ENCODE assay signal across 12 mouse cellular contexts in the genomic region with DNA sequence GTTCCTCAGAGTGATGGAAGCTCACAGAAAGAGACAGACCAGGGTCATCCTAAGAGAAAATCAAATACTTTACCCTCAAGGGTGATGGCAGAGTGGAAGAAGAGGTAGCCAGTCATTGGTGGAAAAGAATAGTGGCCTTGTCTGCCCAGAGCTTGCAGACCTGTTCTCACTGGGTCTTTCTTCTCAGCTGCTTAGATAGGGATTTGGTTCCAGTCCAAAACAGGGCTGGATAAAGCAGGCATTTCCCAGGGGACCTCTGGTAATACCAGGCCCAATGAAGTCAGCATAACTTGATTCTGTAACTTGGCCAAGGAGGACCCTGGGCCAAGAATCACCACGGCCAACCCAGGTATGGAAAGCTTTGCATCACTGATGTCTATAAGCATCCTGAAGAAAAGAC.
DNase-seq lines count a peak whose midpoint lies in the region; ATAC-seq and TF ChIP-seq lines count a peak whose summit lies in the region.
"Had no signal": no experiment of that assay in that cellular context is flagged by ENCODE, and none has a peak within 500 bp of the region (broad histone marks: within the 10 kb centered on the region; RNA-seq: fewer than 3 reads in every experiment).

No protein-coding gene starts in this region.

- no peaks in the 10 kb centered on the region for H3K9me3 ChIP-seq in forebrain, embryonic 16.5 days (ENCODE audit: control insufficient read depth, low read length)
- H3K9me3 ChIP-seq in forebrain, embryonic 11.5 days (ENCODE audit: control insufficient read depth, low read length) = no peaks in the 10 kb centered on the region
- no peaks in the 10 kb centered on the region for H3K9me3 ChIP-seq in stomach, embryonic 16.5 days (replicated peaks; ENCODE audit: control insufficient read depth, low read length)
- no peaks in the 10 kb centered on the region for H3K9me3 ChIP-seq in stomach, postnatal 0 days (ENCODE audit: control insufficient read depth, low read length)
- H3K9me3 ChIP-seq: intestine, embryonic 15.5 days had no signal

- peak; percentile 28; the same call in 1 of the 2 replicates for ATAC-seq in forebrain, embryonic 16.5 days
- ATAC-seq in forebrain, embryonic 11.5 days (replicated peaks; ENCODE audit: low FRiP score) = no peak
- no peak for ATAC-seq in stomach, embryonic 16.5 days (ENCODE audit: insufficient read depth, low FRiP score)
- ATAC-seq in stomach, postnatal 0 days (ENCODE audit: low FRiP score, low TSS enrichment) = no peak

- TF ChIP-seq POLR2A in kidney, adult 2 months (IDR thresholded peaks at IDR 0.05; ENCODE audit: low read depth, low read length) = no peak

- H3K4me1 ChIP-seq in forebrain, embryonic 16.5 days (replicated peaks; ENCODE audit: control insufficient read depth, insufficient read depth, low read length) = peaks cover 3% of the 10 kb centered on the region
- H3K4me1 ChIP-seq in forebrain, embryonic 11.5 days (replicated peaks; ENCODE audit: control insufficient read depth, insufficient read depth, low read length) = no peaks in the 10 kb centered on the region
- no peaks in the 10 kb centered on the region for H3K4me1 ChIP-seq in kidney, adult 2 months (ENCODE audit: control insufficient read depth, insufficient read depth, low read length)
- H3K4me1 ChIP-seq in stomach, embryonic 16.5 days (ENCODE audit: control insufficient read depth, insufficient read depth, low read length) = peaks cover 4% of the 10 kb centered on the region
- H3K4me1 ChIP-seq in stomach, postnatal 0 days (replicated peaks; ENCODE audit: control insufficient read depth, insufficient read depth) = no peaks in the 10 kb centered on the region
- H3K4me1 ChIP-seq: intestine, embryonic 15.5 days had no signal

- H3K4me3 ChIP-seq in forebrain, embryonic 16.5 days (replicated peaks; ENCODE audit: low read length) = no peak overlapping the region
- no peak overlapping the region for H3K4me3 ChIP-seq in forebrain, embryonic 11.5 days (ENCODE audit: low read depth, low read length)
- no peak overlapping the region for H3K4me3 ChIP-seq in kidney, adult 2 months (ENCODE audit: insufficient read depth, low read depth, low read length)
- no peak overlapping the region for H3K4me3 ChIP-seq in stomach, embryonic 16.5 days (replicated peaks; ENCODE audit: low read length)
- no peak overlapping the region for H3K4me3 ChIP-seq in stomach, postnatal 0 days (ENCODE audit: low read depth, low read length)
- H3K4me3 ChIP-seq: intestine, embryonic 15.5 days; myocyte had no signal

- TF ChIP-seq CTCF in kidney, adult 2 months (conservative IDR thresholded peaks at IDR 0.05; ENCODE audit: insufficient read depth, insufficient read length, low read depth, low read length) = no peak
- no peak for TF ChIP-seq CTCF in stomach, postnatal 0 days (IDR thresholded peaks at IDR 0.05; ENCODE audit: low read depth)

- no peak overlapping the region for H3K4me2 ChIP-seq in forebrain, embryonic 16.5 days (ENCODE audit: low read length)
- no peak overlapping the region for H3K4me2 ChIP-seq in forebrain, embryonic 11.5 days (ENCODE audit: low read depth, low read length, severe bottlenecking)
- no peak overlapping the region for H3K4me2 ChIP-seq in stomach, embryonic 16.5 days (ENCODE audit: low read depth, low read length)
- no peak overlapping the region for H3K4me2 ChIP-seq in stomach, postnatal 0 days (replicated peaks; ENCODE audit: low read depth)
- H3K4me2 ChIP-seq: intestine, embryonic 15.5 days had no signal

- no peak overlapping the region for H3K9ac ChIP-seq in forebrain, embryonic 16.5 days (replicated peaks; ENCODE audit: low read depth, low read length)
- no peak overlapping the region for H3K9ac ChIP-seq in forebrain, embryonic 11.5 days (ENCODE audit: low read length)
- no peak overlapping the region for H3K9ac ChIP-seq in stomach, embryonic 16.5 days (ENCODE audit: low read length)
- H3K9ac ChIP-seq in stomach, postnatal 0 days (ENCODE audit: low read length) = no peak overlapping the region
- H3K9ac ChIP-seq: intestine, embryonic 15.5 days had no signal

- DNase-seq in forebrain, embryonic 11.5 days (ENCODE audit: low spot score) = no peak
- DNase-seq in kidney, adult 2 months = peak; percentile 14
- no peak for DNase-seq in kidney, adult 9 months
- DNase-seq in stomach, postnatal 0 days (ENCODE audit: low spot score) = no peak
- no peak for DNase-seq in thymus, postnatal 0 days (ENCODE audit: low spot score)
- DNase-seq in urinary bladder, postnatal 36 days (ENCODE audit: low spot score in 2 of 2) = no peak
- DNase-seq: thymus, adult 18-20 months had no signal

- H3K27ac ChIP-seq in forebrain, embryonic 16.5 days (ENCODE audit: low read length) = no peak overlapping the region
- no peak overlapping the region for H3K27ac ChIP-seq in forebrain, embryonic 11.5 days (ENCODE audit: low read depth, low read length)
- H3K27ac ChIP-seq in kidney, adult 2 months (ENCODE audit: insufficient read depth, low read depth, low read length) = no peak overlapping the region
- H3K27ac ChIP-seq in stomach, embryonic 16.5 days (ENCODE audit: low read length) = peak overlapping the region; percentile 48; the same call in 1 of the 2 replicates
- no peak overlapping the region for H3K27ac ChIP-seq in stomach, postnatal 0 days (replicated peaks)
- H3K27ac ChIP-seq: intestine, embryonic 15.5 days; macrophage had no signal

- no peaks in the 10 kb centered on the region for H3K36me3 ChIP-seq in forebrain, embryonic 16.5 days (ENCODE audit: control insufficient read depth, insufficient read depth)
- no peaks in the 10 kb centered on the region for H3K36me3 ChIP-seq in forebrain, embryonic 11.5 days (ENCODE audit: control insufficient read depth, insufficient read depth, low read length)
- no peaks in the 10 kb centered on the region for H3K36me3 ChIP-seq in kidney, adult 2 months (ENCODE audit: control insufficient read depth, insufficient read depth, low read length)
- no peaks in the 10 kb centered on the region for H3K36me3 ChIP-seq in stomach, embryonic 16.5 days (ENCODE audit: control insufficient read depth, insufficient read depth, low read length)
- H3K36me3 ChIP-seq in stomach, postnatal 0 days (ENCODE audit: control insufficient read depth, insufficient read depth, low read length) = no peaks in the 10 kb centered on the region
- H3K36me3 ChIP-seq: intestine, embryonic 15.5 days had no signal

- TF ChIP-seq EP300 in stomach, postnatal 0 days (optimal IDR thresholded peaks at IDR 0.05) = no peak

- WGBS in forebrain, embryonic 16.5 days = 41% methylated on average over 1 of the region's 1 CpGs
- 90% methylated on average over 1 of the region's 1 CpGs for WGBS in forebrain, embryonic 11.5 days
- WGBS in kidney, adult 2 months = 54% methylated on average over 1 of the region's 1 CpGs
- 59% methylated on average over 1 of the region's 1 CpGs for WGBS in stomach, embryonic 16.5 days
- 47% methylated on average over 1 of the region's 1 CpGs for WGBS in stomach, postnatal 0 days

- no peaks in the 10 kb centered on the region for H3K27me3 ChIP-seq in forebrain, embryonic 16.5 days (replicated peaks; ENCODE audit: control insufficient read depth, insufficient read depth, low read length)
- H3K27me3 ChIP-seq in forebrain, embryonic 11.5 days (ENCODE audit: control insufficient read depth, insufficient read depth, low read length) = no peaks in the 10 kb centered on the region
- no peaks in the 10 kb centered on the region for H3K27me3 ChIP-seq in kidney, adult 2 months (replicated peaks; ENCODE audit: control insufficient read depth, insufficient read depth, low read length)
- no peaks in the 10 kb centered on the region for H3K27me3 ChIP-seq in stomach, embryonic 16.5 days (ENCODE audit: control insufficient read depth, insufficient read depth, low read length)
- H3K27me3 ChIP-seq in stomach, postnatal 0 days (ENCODE audit: control insufficient read depth, insufficient read depth, low read length) = no peaks in the 10 kb centered on the region
- H3K27me3 ChIP-seq: intestine, embryonic 15.5 days had no signal
